Mouse (Mus musculus) cortical plate, adult 2 months (tissue): ENCODE data around the gene Lrrc3.

Experiments
- CTCF ChIP-seq: fragments of 200-500 bp; IDR thresholded peaks from 2 replicates; pipeline ENCODE4 v1.5.1; 2011; ENCODE audit warnings: mild to moderate bottlenecking, control low read depth, low read length; ENCODE audit not compliant: insufficient read depth; ENCODE audit errors: extremely low read depth
- POLR2A ChIP-seq: fragments of 200-500 bp; IDR thresholded peaks from 2 replicates; pipeline ENCODE4 v1.6.1; 2011; ENCODE audit warnings: mild to moderate bottlenecking, low read length, control low read depth; ENCODE audit not compliant: insufficient read depth; ENCODE audit errors: extremely low read depth

DNA sequence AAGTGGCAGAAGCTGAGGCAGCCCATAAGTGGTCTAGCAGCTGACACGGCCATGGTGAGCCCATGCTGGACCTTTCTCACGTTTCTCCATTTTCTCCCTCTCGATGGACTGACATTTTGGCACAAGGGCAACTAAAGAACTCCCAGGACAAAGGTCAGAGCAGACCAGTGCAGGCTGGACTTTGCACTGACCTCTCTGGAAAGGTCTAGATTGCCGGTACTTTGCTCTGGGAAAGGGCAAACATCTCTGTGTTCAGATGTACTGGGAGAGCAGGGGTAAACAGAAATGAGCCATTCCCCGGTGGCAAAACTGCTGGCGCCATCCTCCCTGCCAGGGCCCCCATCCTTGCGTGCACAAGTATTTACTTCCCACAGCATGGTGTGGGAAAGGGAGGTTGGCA, 2.2 kb downstream of the Lrrc3 start:
- TF ChIP-seq POLR2A, result no peak
- no peak for TF ChIP-seq CTCF
